Mouse (Mus musculus) urinary bladder, postnatal 25 days (tissue): ENCODE data around the gene Ralgps1.
A peak's percentile ranks its signal among the peaks of the same experiment; 100 is the strongest.
"Not testable (repeated sequence)": the region's sequence is repeated elsewhere in the genome, so short reads cannot be mapped to it uniquely, and the experiment has no call there.

Experiments used
- DNase-seq: peaks from one replicate; pipeline ENCODE4 v3.0.0; 2022; ENCODE audit warnings: low spot score

Ralgps1 gene

DNA sequence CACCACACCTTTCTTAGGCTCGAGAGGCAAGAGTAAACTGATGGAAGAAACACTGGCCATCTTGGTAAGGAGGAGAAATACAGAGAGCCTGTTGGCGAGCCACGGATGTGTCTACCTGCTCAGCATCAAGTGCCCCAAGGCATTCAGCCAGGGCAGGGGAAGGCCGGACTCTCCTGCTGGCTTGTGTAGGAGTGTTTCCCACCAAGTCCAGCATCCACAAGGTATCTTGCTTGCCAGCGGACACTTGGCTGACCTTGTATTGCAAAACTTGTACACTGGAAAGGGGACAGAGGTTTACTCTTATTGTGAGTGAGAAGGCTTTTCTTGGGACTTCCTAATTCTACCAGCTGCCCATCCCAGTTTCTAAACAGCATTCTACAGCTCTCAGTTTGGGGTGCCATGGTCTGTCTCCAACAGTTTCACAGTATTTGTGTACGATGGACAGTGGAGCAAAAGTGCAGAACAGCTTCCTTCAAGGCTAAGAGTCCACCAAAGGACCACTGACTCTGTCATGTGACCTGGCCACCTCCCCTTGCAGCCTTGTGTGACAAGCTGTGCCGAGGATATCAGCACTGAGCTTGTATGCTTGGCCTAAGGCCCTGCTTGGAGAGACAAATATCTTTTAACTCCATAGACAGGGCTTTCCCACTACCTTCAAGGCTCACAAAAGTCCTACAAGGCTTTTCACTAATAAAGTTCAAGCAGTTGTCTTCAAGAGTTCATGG lies 236.4 kb downstream of the Ralgps1 start:
- no peak for DNase-seq

DNA sequence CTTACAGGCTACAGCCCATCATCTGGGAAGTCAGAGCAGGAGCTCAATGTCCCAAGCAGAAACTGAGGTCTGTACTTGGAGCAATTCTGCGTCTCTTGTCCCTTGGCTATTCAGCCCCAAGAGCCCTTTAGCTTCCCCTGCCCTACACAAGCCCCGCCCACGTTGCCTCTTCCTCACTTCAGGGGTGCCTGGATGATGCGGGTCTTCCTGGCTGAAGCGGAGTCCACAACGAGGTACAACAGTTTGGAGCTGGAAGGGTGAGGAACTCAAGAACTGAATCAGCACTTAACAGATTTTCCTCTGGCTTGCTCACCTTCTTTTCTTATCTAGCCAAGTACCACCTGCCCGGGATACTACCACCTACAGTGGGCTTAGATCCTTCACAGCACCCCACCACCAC lies 239.0 kb downstream of the Ralgps1 start:
- no peak for DNase-seq

DNA sequence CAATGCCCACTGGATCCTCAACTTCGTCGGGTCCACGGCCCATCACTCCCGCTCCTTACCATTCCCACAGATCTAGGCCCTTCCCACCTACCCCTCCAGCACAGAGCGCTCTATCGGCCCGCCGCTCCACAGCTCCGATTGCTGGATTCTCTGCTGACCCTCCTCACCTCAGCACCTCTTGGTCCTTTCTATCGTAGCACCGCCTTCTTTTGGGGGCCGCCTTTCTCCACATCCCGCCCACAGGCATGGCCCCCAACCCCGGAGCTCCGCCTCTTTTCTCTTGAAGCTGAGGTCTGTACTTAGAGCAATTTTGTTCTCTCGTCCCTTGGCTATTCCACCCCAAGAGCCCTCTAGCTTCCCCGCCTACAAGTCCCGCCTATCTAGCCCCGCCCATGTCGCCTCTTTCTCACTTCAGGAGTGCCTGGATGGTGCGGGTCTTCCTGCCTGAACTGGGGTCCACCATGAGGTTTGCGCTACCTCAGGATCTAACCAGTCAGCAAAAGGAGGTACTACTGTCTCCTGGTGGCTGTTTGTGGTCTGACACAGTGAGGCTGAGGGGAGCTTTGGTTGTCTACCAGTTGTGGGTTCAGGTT lies 239.7 kb downstream of the Ralgps1 start, which contains the start of gene Garnl3:
TSS of gene Garnl3 (minus strand) at position 155 of the 593 bp plus-strand sequence.
- DNase-seq, result peak; percentile 39

DNA sequence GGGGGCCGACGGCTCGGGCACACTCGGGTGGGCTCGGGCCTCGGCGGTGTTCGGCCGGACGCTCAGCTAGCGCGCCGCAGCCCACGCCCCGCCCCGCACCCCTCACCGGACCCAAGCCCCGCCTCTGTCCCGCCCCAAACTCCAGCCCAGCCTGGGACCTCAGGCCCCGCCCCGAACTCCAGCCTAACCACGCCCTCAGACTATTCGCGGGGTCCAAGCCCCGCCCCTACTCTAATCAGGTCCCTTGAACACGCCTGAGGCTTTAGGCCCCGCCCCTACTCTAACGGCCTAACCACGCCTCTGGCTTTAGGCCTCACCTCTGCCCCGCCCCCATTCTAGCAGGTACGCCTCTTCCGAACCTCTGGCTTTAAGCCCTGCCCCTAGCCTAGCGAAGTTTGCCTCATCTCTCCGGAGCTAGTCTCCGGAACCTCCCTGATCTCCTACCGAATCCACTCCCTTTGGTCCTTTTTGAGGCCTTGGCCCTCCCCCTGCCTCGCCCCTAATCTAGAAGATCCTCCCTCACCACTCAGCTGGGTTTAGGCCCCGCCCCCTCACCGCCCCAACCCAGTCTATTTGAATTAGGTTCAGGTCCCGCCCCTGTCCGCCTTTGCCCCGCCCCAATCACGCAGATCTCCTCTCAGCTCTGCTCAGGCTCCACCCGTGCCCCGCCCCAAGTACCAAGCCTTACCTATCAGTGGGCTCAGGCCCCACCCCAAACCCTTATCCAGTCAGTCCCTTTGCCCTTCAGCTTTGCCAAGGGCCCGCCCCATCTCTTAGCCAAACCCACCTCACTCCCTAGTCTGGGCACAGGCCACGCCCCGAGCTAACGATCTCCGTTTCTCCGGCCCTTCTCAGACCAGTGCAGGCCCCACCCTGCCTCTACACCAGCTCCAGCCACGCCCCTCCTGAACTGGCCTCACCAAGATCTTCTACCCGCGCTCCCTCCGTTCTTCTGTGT lies 240.5 kb downstream of the Ralgps1 start:
- DNase-seq, result peak; percentile 95

DNA sequence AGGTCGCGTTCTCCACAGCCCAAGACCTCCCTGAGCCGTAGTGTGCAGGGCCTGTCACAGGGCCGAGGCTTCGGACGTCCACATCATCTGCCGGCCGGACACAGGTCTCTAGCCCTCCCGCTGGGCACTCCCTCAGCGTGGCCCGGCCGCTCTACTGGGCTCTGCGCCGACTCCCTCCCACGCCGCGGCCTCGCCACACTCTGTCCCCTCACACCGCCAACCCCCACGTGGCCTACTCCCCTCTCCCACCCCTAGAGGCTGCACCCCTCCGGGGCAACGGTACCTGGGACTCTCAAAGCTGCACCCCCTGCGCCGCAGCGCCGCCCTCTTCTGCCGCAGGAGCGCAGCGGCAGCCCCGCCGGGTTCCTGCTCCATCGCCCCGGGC lies 241.2 kb downstream of the Ralgps1 start:
- DNase-seq, result no peak

DNA sequence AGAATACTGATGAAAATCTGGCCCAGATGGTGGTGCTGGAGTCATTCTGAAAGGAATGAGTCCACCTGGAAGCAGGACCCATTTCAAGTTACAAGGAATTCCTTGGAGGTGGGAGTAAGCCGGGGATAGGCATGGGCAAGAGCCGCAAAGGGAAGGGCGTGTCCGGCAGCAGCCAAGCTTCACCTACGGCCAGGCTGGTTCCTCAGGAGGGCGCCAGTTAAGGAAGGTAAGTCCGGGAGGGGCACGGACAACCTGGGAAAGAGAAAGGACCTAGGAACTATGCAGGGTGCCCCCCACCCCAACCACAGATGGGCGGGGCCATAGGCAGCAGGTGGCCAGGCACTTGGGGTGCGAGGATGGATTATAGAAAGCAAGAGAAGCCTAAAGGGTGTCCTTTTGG lies 241.6 kb downstream of the Ralgps1 start:
- peak; percentile 12 for DNase-seq

DNA sequence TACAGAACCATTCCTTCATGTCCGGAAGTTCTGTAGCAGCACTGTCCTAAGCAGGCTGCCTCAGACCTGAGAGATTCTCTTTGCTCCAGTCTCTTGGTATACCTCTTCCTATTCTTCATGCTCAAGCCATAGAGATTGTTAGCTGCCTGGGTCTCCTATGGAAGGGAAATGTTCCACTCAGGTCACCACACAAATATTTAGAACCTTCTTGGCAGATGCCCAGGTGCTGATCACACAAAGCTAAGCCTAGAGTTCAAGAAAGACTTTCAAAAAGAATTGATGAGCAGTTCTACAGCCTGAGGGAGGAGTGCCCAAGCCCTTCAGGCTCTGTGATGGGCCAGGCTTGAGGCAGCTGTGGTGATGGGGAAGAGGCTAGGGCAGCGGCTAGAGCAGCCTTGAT lies 242.3 kb downstream of the Ralgps1 start:
- no peak for DNase-seq

DNA sequence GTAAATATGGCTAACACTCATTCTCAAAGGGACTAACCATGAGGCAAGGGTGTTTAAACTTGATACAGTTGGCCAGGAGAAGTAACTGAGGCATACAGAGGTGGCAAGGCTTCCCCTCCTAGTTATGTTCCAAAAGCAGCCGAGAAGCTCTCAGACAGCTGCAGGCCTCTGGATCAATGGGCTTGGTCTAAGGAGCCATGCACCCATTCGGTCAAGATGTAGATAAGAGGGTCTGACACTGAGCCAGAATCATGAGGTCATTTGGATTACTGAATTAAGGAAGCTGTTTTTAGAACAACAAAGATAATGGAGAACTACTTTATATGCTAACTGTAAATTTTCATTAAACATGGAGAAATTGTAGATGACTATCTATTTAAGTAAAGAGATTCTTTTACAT lies 244.0 kb downstream of the Ralgps1 start:
- no peak for DNase-seq

DNA sequence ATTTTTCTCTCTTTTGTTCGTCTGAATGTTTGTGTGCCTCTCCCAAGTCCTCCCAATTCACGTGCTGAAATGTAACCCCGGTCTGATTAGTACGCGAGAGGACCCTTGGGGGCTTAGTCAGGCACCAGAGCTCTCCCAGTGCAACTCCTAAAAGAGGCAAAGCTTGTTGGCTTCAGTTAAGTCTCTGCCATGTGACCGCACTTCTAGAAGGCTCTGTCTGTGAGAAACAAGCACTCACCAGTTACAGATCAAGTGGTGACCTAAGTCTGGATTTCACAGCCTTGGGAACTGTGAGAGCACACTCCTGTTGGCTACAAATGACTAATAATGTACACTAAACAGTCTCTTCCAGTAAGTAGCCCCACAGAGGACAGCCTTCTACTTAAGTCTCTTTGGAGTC lies 248.4 kb downstream of the Ralgps1 start:
- no peak for DNase-seq

DNA sequence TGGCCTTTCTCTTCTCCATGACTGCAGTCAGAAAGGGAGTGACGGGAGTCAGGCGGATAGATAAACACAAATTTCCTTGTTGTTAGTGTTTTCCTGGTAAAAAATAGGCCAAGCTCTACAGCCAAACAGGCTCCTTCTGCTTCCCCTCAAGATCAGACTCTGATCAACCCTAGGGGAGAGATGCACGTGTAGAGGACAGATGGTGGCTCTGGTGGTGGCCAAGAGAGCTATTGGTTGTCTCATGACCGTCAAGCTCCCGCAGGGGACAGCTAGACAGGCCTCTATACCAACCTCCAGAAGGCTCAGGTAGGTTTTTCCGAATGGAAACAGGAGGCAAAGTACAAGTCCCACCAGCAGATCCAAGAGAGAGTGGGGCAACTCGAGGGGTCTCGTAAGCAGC lies 270.8 kb downstream of the Ralgps1 start:
- DNase-seq, result no peak

DNA sequence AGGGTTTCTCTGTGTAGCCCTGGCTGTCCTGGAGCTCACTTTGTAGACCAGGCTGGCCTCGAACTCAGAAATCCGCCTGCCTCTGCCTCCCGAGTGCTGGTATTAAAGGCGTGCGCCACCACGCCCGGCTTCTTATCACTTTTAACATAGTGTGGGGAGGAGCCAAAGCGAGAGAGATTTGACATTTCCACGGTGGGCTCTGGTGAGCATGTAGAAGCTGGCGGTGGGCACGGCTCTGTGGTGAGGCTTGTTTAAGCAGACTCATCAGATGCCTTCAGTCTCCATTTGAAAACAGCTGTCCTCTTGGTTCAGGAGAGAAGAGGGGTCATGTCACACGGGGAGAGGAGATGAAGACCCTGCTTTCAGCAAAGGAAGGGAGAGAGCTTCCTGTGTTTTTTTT lies 274.0 kb downstream of the Ralgps1 start:
- not testable (repeated sequence) for DNase-seq

DNA sequence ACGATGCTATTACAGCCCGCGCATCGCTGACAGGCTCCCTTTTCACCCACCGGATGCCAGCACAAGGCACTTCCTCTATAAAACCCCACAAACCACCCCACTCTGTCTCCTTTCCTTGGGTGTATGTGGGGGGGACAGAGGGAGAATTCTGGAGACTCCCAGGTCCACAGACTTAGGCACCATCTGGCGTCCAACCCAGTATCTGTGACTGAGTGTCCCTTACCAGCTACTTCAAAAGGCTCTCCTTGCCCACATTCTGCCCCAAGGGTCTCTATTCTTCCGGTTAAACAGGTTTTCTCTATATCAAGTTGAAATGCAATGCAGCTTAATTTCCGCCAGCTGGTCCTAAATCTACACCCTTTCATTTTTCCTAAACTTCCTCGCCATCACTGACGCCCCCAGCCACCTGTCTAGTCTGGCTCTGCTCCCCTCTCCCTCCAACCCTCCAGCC lies 276.0 kb downstream of the Ralgps1 start:
- DNase-seq, result no peak

DNA sequence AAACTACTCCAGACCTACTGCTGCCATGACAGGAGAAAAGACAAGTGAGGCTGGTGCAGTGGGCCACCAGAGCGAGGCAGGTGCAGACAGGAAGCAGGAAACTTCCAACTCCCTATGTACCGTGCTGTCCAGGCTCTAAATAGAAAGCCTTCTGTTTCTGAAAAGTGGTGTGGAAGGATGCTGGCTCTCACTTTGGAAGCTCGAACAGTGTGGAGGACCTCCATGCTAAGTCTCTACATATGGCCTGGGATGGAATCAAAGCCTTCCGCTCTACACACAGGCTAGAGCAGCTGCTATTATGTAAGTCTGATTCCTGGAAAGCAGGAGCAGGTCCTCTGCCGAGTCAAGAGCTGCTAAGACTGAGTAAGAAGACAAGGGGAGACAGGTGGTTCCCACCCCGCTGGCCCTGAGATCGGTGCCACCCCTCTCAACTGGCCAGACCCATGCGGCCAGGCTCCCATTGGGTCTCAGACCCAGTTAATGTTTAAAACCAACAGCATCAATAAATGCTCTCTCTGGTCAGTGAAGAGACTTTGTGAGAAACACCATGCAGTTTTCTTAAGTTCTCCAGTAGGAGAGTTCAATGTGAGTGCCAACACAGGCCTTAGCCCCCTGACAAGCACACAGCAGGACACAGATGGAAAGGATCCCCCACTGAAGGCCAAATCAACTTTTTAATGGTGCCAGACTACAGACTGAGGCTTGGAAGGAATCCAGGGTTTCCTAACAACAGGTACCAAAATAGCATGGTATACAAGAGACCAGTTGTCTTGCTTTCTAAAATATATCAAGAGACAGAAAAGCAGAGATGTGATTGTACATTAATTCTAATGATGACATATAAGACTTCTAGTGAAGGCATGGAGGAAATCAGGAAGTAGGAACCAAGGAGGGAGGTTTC lies 280.4 kb downstream of the Ralgps1 start:
- no peak for DNase-seq

DNA sequence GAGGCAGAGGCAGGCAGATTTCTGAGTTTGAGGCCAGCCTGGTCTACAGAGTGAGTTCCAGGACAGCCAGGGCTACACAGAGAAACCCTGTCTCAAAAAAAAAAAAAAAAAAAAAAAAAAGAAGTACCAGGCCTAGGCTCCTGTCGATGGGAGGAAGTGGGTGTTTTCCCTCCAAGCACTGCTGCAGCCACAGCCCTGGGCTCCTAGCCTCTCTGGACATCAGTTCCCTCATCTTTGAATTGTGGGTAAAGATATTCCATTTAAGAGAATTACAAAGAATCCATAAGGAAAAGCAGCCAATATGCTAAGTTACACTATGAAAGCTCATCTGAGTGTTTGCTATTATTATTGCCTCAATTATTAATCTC lies 281.3 kb downstream of the Ralgps1 start:
- not testable (repeated sequence) for DNase-seq

DNA sequence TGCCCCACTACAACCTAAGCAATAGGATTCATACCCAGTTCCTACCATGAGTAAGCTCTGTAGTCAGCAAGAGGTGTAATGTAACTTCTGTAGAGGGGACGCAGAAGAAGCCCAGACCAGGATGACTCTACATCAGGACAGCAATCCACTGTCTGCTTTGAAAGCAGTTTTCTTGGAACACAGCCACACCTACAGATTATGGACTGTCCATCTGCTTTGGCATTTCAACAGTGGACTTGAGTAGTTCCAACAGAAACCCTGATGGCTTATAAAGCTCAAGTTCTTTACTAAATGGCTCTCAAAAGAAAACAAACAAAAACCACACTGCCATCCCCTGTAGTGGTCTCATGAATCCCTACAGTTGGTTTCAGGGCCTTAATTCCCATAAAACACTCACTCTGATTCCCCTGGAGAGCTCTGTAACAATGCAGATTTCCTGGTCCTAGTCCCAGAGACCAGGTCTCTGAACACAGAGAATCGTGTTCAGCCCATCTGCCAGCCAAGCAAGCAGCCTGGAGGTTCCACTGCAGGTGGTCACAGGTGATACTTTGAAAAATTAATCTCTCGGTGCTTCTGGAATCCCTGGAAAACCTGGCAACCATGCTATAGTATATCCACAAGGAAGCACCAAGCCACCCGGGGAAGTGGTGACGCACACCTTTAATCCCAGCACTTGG lies 281.8 kb downstream of the Ralgps1 start:
- DNase-seq, result no peak

DNA sequence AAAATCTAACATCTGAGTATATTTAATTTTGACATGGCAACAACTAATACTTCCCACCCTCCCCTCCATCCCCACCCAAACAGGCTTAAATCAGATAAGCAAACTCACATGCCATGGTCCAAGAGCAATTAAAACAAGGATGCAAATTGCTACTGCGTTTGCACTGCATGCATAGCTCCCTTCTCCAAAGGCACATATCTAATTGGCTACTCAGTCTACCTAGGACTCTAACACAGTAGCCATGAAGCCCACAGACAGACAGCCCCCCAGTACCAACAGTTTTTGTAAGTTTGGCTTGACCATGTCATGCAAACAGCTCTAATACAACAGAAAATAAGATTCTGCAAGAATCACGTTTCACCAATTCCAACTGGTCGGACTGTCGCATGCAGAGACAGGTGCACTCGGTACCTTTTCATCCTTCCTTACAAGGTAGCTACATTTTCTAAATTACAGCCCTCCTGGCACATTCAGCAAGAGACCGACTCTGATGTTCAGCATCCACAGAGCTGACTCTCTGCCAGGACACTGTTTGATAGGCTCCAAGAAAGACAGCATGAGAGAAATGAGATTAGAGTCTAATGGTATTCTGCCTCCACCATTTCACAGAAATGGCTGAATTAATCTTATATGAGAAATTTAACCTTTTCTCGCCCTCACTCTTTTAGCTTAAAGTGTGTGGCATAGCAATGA lies 284.5 kb downstream of the Ralgps1 start:
- no peak for DNase-seq

DNA sequence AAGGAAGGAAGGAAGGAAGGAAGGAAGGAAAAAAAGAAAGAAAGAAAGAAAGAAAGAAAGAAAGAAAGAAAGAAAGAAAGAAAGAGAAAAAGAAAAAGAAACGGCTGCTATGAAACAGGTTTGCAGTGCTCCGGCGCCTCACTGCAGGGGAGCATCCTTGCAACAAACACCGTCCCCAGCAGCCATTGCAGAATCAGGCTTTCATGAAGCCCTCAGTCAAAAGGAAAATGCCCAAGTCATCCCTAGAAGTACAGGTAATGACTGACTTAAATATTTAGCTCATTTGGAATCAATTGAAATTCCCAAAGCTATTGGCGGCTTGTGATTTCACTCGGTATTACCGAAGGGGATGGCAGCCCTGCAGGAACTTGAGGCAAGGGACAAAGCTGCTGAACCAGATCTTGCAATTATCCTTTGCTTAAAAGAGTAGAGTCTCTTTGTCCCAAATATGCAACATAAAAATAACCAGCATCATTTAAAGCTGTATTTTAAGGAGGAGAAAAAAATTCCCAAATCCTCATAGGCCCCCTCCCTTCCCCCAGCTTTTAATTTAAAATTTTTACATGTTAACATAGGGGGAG lies 285.2 kb downstream of the Ralgps1 start:
- no peak for DNase-seq

DNA sequence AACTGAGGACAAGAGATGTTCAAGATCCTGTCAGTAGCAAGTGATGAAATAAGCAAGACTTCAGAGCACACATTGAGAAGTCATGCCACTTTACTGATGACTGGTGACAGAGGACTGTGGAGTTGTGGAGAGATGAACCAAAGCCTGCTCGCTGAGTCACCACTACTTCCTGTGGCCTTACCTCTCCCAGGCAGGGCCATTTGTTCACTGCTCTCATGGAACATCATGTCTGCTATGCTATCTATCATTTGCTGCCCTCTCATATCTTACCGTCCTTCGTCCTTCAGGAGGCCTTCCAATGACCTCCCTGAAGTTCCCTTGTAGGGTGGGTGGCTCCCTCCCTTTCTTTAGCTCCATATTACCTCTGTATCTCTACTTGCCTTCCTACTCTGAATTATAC lies 287.1 kb downstream of the Ralgps1 start:
- no peak for DNase-seq
